8 mouse cellular contexts compared by ENCODE assay signal in genomic region chr9:113931375-113932099, GRCm38 (mm10). TPM values are rescaled to one million over a fixed set of nuclear protein-coding genes. Genes with fewer than 3 reads are reported as not detected.
DNase-seq lines count a peak whose midpoint lies in the region; ATAC-seq and TF ChIP-seq lines count a peak whose summit lies in the region.

No protein-coding gene starts in this region.

- DNase-seq in layer of hippocampus, adult 2 months (ENCODE audit: low spot score in 2 of 2): no peak
- no peak for DNase-seq in layer of hippocampus, adult 9-11 months
- DNase-seq in cerebellum, adult 9-11 months: peak; percentile 62
- DNase-seq in gastrocnemius, adult 8-10 months (ENCODE audit: low spot score in 2 of 2): peak; percentile 12 to 22
- DNase-seq in hindbrain, postnatal 0 days (ENCODE audit: low spot score): peak; percentile 30
- peak; percentile 68 for DNase-seq in testis, postnatal 14 days (ENCODE audit: low spot score)

- H3K9ac ChIP-seq in hindbrain, postnatal 0 days (replicated peaks; ENCODE audit: low read length): peak overlapping the region; percentile 91
- peak overlapping the region; percentile 100 for H3K9ac ChIP-seq in liver, embryonic 12.5 days
- H3K9ac ChIP-seq in neural tube, embryonic 12.5 days: peak overlapping the region; percentile 95

- no peaks in the 10 kb centered on the region for H3K36me3 ChIP-seq in hindbrain, postnatal 0 days (ENCODE audit: insufficient read depth, low read length)
- H3K36me3 ChIP-seq in liver, embryonic 12.5 days: 0 out of 2 replicates have a peak, but pooled peaks cover 6% of the 10 kb centered on the region
- no peaks in the 10 kb centered on the region for H3K36me3 ChIP-seq in neural tube, embryonic 12.5 days

- H3K27me3 ChIP-seq in hindbrain, postnatal 0 days (ENCODE audit: insufficient read depth, low read length): no peaks in the 10 kb centered on the region
- no peaks in the 10 kb centered on the region for H3K27me3 ChIP-seq in liver, embryonic 12.5 days (replicated peaks)
- no peaks in the 10 kb centered on the region for H3K27me3 ChIP-seq in neural tube, embryonic 12.5 days (replicated peaks)

- H3K4me2 ChIP-seq in hindbrain, postnatal 0 days (ENCODE audit: low read depth, low read length): peak overlapping the region; percentile 90
- peak overlapping the region; percentile 81 for H3K4me2 ChIP-seq in liver, embryonic 12.5 days
- peak overlapping the region; percentile 88 for H3K4me2 ChIP-seq in neural tube, embryonic 12.5 days (replicated peaks)

- H3K27ac ChIP-seq in layer of hippocampus, adult 2 months: peak overlapping the region; percentile 84
- peak overlapping the region; percentile 90 for H3K27ac ChIP-seq in hindbrain, postnatal 0 days
- H3K27ac ChIP-seq in liver, embryonic 12.5 days: peak overlapping the region; percentile 98
- H3K27ac ChIP-seq in neural tube, embryonic 12.5 days: peak overlapping the region; percentile 93

- H3K9me3 ChIP-seq in hindbrain, postnatal 0 days (ENCODE audit: low read length): no peaks in the 10 kb centered on the region
- H3K9me3 ChIP-seq in liver, embryonic 12.5 days (replicated peaks): no peaks in the 10 kb centered on the region
- H3K9me3 ChIP-seq in neural tube, embryonic 12.5 days: no peaks in the 10 kb centered on the region

- TF ChIP-seq CTCF in layer of hippocampus, adult 2 months (conservative IDR thresholded peaks at IDR 0.05): no peak
- TF ChIP-seq CTCF in hindbrain, postnatal 0 days (IDR thresholded peaks at IDR 0.05; ENCODE audit: low read depth): no peak

- H3K4me1 ChIP-seq in hindbrain, postnatal 0 days (ENCODE audit: insufficient read depth, low read length): peaks cover 13% of the 10 kb centered on the region
- H3K4me1 ChIP-seq in liver, embryonic 12.5 days: peaks cover 53% of the 10 kb centered on the region
- H3K4me1 ChIP-seq in neural tube, embryonic 12.5 days: peaks cover 25% of the 10 kb centered on the region

- peak; percentile 10 for ATAC-seq in hindbrain, postnatal 0 days
- ATAC-seq in liver, embryonic 12.5 days: peak; percentile 20; the same call in 1 of the 2 replicates
- peak; percentile 6; the same call in 1 of the 2 replicates for ATAC-seq in neural tube, embryonic 12.5 days (ENCODE audit: low FRiP score, low read depth)

- under 1% methylated on average over 68 of the region's 91 CpGs for WGBS in hindbrain, postnatal 0 days
- under 1% methylated on average over 70 of the region's 91 CpGs for WGBS in liver, embryonic 12.5 days (ENCODE audit: insufficient replicate concordance)
- WGBS in neural tube, embryonic 12.5 days: under 1% methylated on average over 89 of the region's 91 CpGs

- H3K4me3 ChIP-seq in layer of hippocampus, adult 2 months: peak overlapping the region; percentile 70
- H3K4me3 ChIP-seq in hindbrain, postnatal 0 days (ENCODE audit: low read length): peak overlapping the region; percentile 94
- peak overlapping the region; percentile 98 for H3K4me3 ChIP-seq in liver, embryonic 12.5 days
- peak overlapping the region; percentile 98 for H3K4me3 ChIP-seq in neural tube, embryonic 12.5 days

RNA-seq across cellular contexts. Expression of gene Ubp1, which starts 0.8 kb away (rescaled TPM):
- total RNA-seq in layer of hippocampus, adult 2 months (2021): 10 to 100 TPM; 77.0 to 91.3 TPM
- 10 to 100 TPM; 12.6 to 18.0 (median 16.6) TPM for total RNA-seq in gastrocnemius, adult 8-10 months (2022)
- total RNA-seq in hindbrain, postnatal 0 days (2014; rRNA removed): 50.5 and 59.3 TPM in 2 replicates
- 19.8 and 21.1 TPM in 2 replicates for polyA plus RNA-seq in hindbrain, postnatal 0 days (2015; fragmentation: Nextera tagmentation; extraction: Ambion mirVana)
- 59.8 and 64.6 TPM in 2 replicates for polyA plus RNA-seq in liver, embryonic 12.5 days (2016; fragmentation: Nextera tagmentation; extraction: Ambion mirVana)
- 49.3 and 52.0 TPM in 2 replicates for polyA plus RNA-seq in neural tube, embryonic 12.5 days (2016; fragmentation: Nextera tagmentation; extraction: Ambion mirVana)

Comparison
In these comparisons a context has a peak if more than half of its experiments do, and no peak if none do; other contexts are left out.
1. DNase-seq: peak in cerebellum, adult 9-11 months (single experiment), gastrocnemius, adult 8-10 months (2 of 2), hindbrain, postnatal 0 days (single experiment) and testis, postnatal 14 days (single experiment); none in layer of hippocampus, adult 2 months (0 of 2) and layer of hippocampus, adult 9-11 months (single experiment).
2. Peak in every context shown above with its lines, with median percentiles within 50 percentile points of each other: H3K27ac ChIP-seq, H3K4me3 ChIP-seq, ATAC-seq, H3K4me2 ChIP-seq and H3K9ac ChIP-seq.